Mouse (Mus musculus) MEL (cell line): ENCODE data around the gene Gm20388. TPM values are rescaled to one million over a fixed set of nuclear protein-coding genes. Genes with fewer than 3 reads are reported as not detected.

Experiments used
- DNase-seq: peaks from one replicate; pipeline ENCODE4 v3.0.0; 2011; ENCODE audit warnings: low read depth, low spot score
- H3K27ac ChIP-seq: 2 replicates; pipeline ENCODE4 v1.5.1; 2012; ENCODE audit warnings: low read depth, mild to moderate bottlenecking, control low read depth, low read length, moderate library complexity; ENCODE audit not compliant: control insufficient read depth
- H3K27me3 ChIP-seq, 2 experiments: fragments of 150-350 bp in 1 of 2; sonication (generic) in 1 of 2; 2 replicates each; pipeline ENCODE4 v1.6.1; 2012; ENCODE audit warnings: low read length in 2 of 2, mild to moderate bottlenecking in 2 of 2, improper control_type of control experiment in 1 of 2, moderate library complexity in 1 of 2; ENCODE audit not compliant: insufficient read depth in 2 of 2, control insufficient read depth in 1 of 2
- H3K36me3 ChIP-seq, 2 experiments: 2 replicates each; pipeline ENCODE4 v1.6.1; 2012 to 2014; ENCODE audit warnings: low read length in 2 of 2, improper control_type of control experiment in 1 of 2, inconsistent platforms in 1 of 2, mild to moderate bottlenecking in 1 of 2; ENCODE audit not compliant: insufficient read depth in 2 of 2, control insufficient read depth in 1 of 2
- H3K4me1 ChIP-seq, 2 experiments: fragments of 150-350 bp in 1 of 2; sonication (generic) in 1 of 2; 2 replicates each; pipeline ENCODE4 v1.6.1; 2012; ENCODE audit warnings: low read length in 2 of 2, improper control_type of control experiment in 1 of 2, mild to moderate bottlenecking in 1 of 2; ENCODE audit not compliant: insufficient read depth in 2 of 2, control insufficient read depth in 1 of 2
- H3K4me3 ChIP-seq, 2 experiments: fragments of 150-350 bp in 1 of 2; sonication (generic) in 1 of 2; 2 replicates each; pipeline ENCODE4 v1.5.1; 2012; ENCODE audit warnings: low read depth in 2 of 2, low read length in 2 of 2, mild to moderate bottlenecking in 2 of 2, moderate library complexity in 2 of 2, control low read depth in 1 of 2, improper control_type of control experiment in 1 of 2; ENCODE audit not compliant: control insufficient read depth in 1 of 2, insufficient read depth in 1 of 2
- H3K79me2 ChIP-seq: 2 replicates; pipeline ENCODE4 v1.6.1; 2012; ENCODE audit warnings: mild to moderate bottlenecking, low read length, moderate library complexity; ENCODE audit not compliant: control insufficient read depth, poor library complexity, insufficient read depth
- H3K9ac ChIP-seq: 2 replicates; pipeline ENCODE4 v1.6.1; 2012; ENCODE audit warnings: low read depth, mild to moderate bottlenecking, control low read depth, low read length, moderate library complexity; ENCODE audit not compliant: control insufficient read depth, poor library complexity, severe bottlenecking
- H3K9me3 ChIP-seq: fragments of 150-350 bp; sonication (generic); replicated peaks from 2 replicates; pipeline ENCODE4 v1.6.1; 2012; ENCODE audit warnings: mild to moderate bottlenecking, low read length, improper control_type of control experiment, moderate library complexity; ENCODE audit not compliant: insufficient read depth
- BHLHE40 ChIP-seq: IDR thresholded peaks from 2 replicates; pipeline ENCODE4 v1.6.1; 2012; ENCODE audit warnings: low read depth, mild to moderate bottlenecking, inconsistent platforms, low read length, improper control_type of control experiment, borderline replicate concordance
- CHD1 ChIP-seq: IDR thresholded peaks from 2 replicates; pipeline ENCODE4 v1.6.1; 2012; ENCODE audit warnings: low read depth, mild to moderate bottlenecking, inconsistent platforms, low read length, improper control_type of control experiment
- CHD2 ChIP-seq: IDR thresholded peaks from 2 replicates; pipeline ENCODE4 v1.6.1; 2011; ENCODE audit warnings: low read length, improper control_type of control experiment
- E2F4 ChIP-seq: IDR thresholded peaks from 2 replicates; pipeline ENCODE4 v1.6.1; 2011; ENCODE audit warnings: low read depth, low read length, improper control_type of control experiment, borderline replicate concordance
- ELF1 ChIP-seq: IDR thresholded peaks from 2 replicates; pipeline ENCODE4 v1.6.1; 2014; ENCODE audit warnings: low read depth, mild to moderate bottlenecking, inconsistent platforms, low read length, improper control_type of control experiment, moderate library complexity
- ETS1 ChIP-seq: IDR thresholded peaks from 2 replicates; pipeline ENCODE4 v1.6.1; 2012; ENCODE audit warnings: low read depth, mild to moderate bottlenecking, inconsistent platforms, low read length, improper control_type of control experiment, moderate library complexity
- GATA1 ChIP-seq: IDR thresholded peaks from 2 replicates; pipeline ENCODE4 v1.6.1; 2011; ENCODE audit warnings: low read depth, low read length, improper control_type of control experiment
- HCFC1 ChIP-seq: IDR thresholded peaks from 2 replicates; pipeline ENCODE4 v1.6.1; 2012; ENCODE audit warnings: low read depth, mild to moderate bottlenecking, inconsistent platforms, low read length, improper control_type of control experiment, moderate library complexity
- KAT2A ChIP-seq: conservative IDR thresholded peaks from 2 replicates; pipeline ENCODE4 v1.6.1; 2012; ENCODE audit warnings: low read depth, low read length, improper control_type of control experiment, inconsistent platforms
- MAFK ChIP-seq: IDR thresholded peaks from 2 replicates; pipeline ENCODE4 v1.6.1; 2011; ENCODE audit warnings: low read depth, mild to moderate bottlenecking, low read length, improper control_type of control experiment, borderline replicate concordance
- MXI1 ChIP-seq: IDR thresholded peaks from 2 replicates; pipeline ENCODE4 v1.6.1; 2011; ENCODE audit warnings: mild to moderate bottlenecking, low read depth, low read length, improper control_type of control experiment
- MYB ChIP-seq: IDR thresholded peaks from 2 replicates; pipeline ENCODE4 v1.6.1; 2011; ENCODE audit warnings: mild to moderate bottlenecking, low read depth, low read length, improper control_type of control experiment
- MYC ChIP-seq: IDR thresholded peaks from 2 replicates; pipeline ENCODE4 v1.6.1; 2011; ENCODE audit warnings: low read depth, mild to moderate bottlenecking, low read length, improper control_type of control experiment, moderate library complexity
- NRF1 ChIP-seq: IDR thresholded peaks from 2 replicates; pipeline ENCODE4 v1.6.1; 2014; ENCODE audit warnings: low read depth, mild to moderate bottlenecking, inconsistent platforms, low read length, improper control_type of control experiment, moderate library complexity; ENCODE audit not compliant: poor library complexity, insufficient read depth, severe bottlenecking
- POLR2A ChIP-seq, 2 experiments: IDR thresholded peaks; 2 replicates each; pipeline ENCODE4 v1.6.1; 2011 to 2012; ENCODE audit warnings: low read length in 2 of 2, mild to moderate bottlenecking in 2 of 2, control low read depth in 1 of 2, improper control_type of control experiment in 1 of 2, low read depth in 1 of 2, moderate library complexity in 1 of 2; ENCODE audit not compliant: control insufficient read depth in 1 of 2, insufficient read depth in 1 of 2, poor library complexity in 1 of 2
- POLR2AphosphoS5 ChIP-seq: IDR thresholded peaks from 2 replicates; pipeline ENCODE4 v1.6.1; 2012; ENCODE audit warnings: low read depth, borderline replicate concordance, mild to moderate bottlenecking, inconsistent platforms, low read length, moderate library complexity, mixed read lengths
- RAD21 ChIP-seq: IDR thresholded peaks from 2 replicates; pipeline ENCODE4 v1.6.1; 2011; ENCODE audit warnings: mild to moderate bottlenecking, low read depth, low read length, improper control_type of control experiment
- TAL1 ChIP-seq: IDR thresholded peaks from 2 replicates; pipeline ENCODE4 v1.6.1; 2012; ENCODE audit warnings: mild to moderate bottlenecking, inconsistent platforms, low read length, moderate library complexity, mixed read lengths
- UBTF ChIP-seq: IDR thresholded peaks from 2 replicates; pipeline ENCODE4 v1.6.1; 2012; ENCODE audit warnings: low read depth, mild to moderate bottlenecking, inconsistent platforms, low read length, improper control_type of control experiment, moderate library complexity, borderline replicate concordance; ENCODE audit not compliant: insufficient read depth
- ZKSCAN1 ChIP-seq: IDR thresholded peaks from 2 replicates; pipeline ENCODE4 v1.6.1; 2012; ENCODE audit warnings: low read depth, mild to moderate bottlenecking, inconsistent platforms, low read length, improper control_type of control experiment, moderate library complexity
- ZNF384 ChIP-seq: IDR thresholded peaks from 2 replicates; pipeline ENCODE4 v1.6.1; 2012; ENCODE audit warnings: low read depth, mild to moderate bottlenecking, inconsistent platforms, low read length, improper control_type of control experiment
- polyA plus RNA-seq, 2 experiments: library from polyadenylated mRNA; stranded (reverse) in 1 of 2; unstranded in 1 of 2; fragments of >175 nt in 1 of 2; fragments of >200 nt in 1 of 2; gene quantifications; 2 replicates each; pipeline versions ENCODE4 v1.2.1 to v1.2.4; 2012; ENCODE audit warnings: low replicate concordance in 2 of 2, low read depth in 1 of 2; ENCODE audit not compliant: insufficient read length in 2 of 2, insufficient read depth in 1 of 2, missing spikeins in 1 of 2
- total RNA-seq: library from RNA; depleted of rRNA; stranded (reverse); fragments of 300-350 nt; gene quantifications from 2 replicates; pipeline ENCODE4 v1.2.3, GENCODE M21; 2012

The Gm20388 gene
- total and polyA plus RNA-seq, 3 experiments, result 11.1 to 17.8 TPM; not detected in 1

DNA sequence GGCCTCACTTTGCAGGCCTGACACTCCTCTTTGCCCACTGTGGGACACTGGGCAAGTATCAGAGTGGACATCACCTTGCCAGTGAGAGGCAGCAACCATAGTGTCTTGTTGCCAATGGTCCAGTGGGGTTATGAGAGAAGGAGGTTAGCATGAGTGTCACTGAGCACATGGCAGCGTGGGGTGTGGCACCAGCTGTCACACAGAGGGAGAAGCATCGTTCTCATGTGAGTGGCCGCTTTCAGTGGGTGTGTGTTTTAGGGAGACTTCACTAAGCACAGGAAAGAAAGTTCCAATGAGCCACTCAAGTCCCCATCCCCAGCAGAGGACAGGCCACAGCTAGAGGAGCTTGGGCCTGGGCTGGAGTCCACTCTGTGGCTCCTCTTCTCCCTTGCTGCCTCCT is 144.2 kb downstream of the Gm20388 start:
- H3K27ac ChIP-seq, result no peak overlapping the region
- H3K27me3 ChIP-seq, result no peaks in the 10 kb centered on the region
- H3K36me3 ChIP-seq, result no peaks in the 10 kb centered on the region
- H3K4me3 ChIP-seq, result no peak overlapping the region
- no peak for TF ChIP-seq TAL1
- no peak for TF ChIP-seq MYB
- no peak for TF ChIP-seq UBTF
- TF ChIP-seq MYC, result no peak
- no peak for TF ChIP-seq RAD21
- no peak for TF ChIP-seq ETS1
- TF ChIP-seq KAT2A, result no peak
- no peak for TF ChIP-seq MAFK
- no peak for TF ChIP-seq ELF1
- no peak for TF ChIP-seq GATA1
- TF ChIP-seq BHLHE40, result no peak
- TF ChIP-seq HCFC1, result no peak
- no peak for TF ChIP-seq POLR2A (IDR thresholded peaks at IDR 0.05; ENCODE audit: control insufficient read depth in 1 of 2, insufficient read depth in 1 of 2, low read depth in 1 of 2, low read length in 2 of 2, poor library complexity in 1 of 2)
- TF ChIP-seq MXI1, result no peak
- TF ChIP-seq CHD2, result no peak
- no peak for TF ChIP-seq ZKSCAN1
- TF ChIP-seq CHD1, result no peak
- no peak for TF ChIP-seq POLR2AphosphoS5
- no peak for TF ChIP-seq NRF1
- no peak for TF ChIP-seq ZNF384
- H3K4me1 ChIP-seq, result no peaks in the 10 kb centered on the region
- no peak for DNase-seq
- H3K9me3 ChIP-seq, result no peaks in the 10 kb centered on the region
- no peak overlapping the region for H3K9ac ChIP-seq
- no peaks in the 10 kb centered on the region for H3K79me2 ChIP-seq

DNA sequence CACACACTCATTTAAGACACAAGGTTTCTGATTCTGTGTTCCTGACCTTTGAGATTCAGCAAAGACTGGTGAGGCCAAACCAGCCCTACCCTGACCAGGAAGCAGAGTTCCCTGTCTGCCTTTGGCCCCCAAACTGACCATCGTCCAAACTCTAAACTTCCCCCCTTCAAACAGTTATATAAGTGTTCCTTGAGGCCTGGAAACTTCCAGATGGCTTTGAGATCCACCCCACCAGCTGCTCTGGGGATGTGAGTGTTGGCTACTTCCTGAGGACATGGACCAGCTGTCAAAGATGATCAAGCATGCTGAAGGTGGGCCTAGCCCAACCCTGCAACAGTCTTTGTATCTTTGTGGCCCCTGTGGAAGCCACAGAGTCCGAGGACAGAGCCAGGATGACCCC is 146.4 kb downstream of the Gm20388 start:
- Histone ChIP-seq H3K9me3 (no peaks in the 10 kb centered on the region), H3K27me3 (no peaks in the 10 kb centered on the region)
- TF ChIP-seq E2F4, result no peak
- TF ChIP-seq MYB, result no peak
- no peak for TF ChIP-seq POLR2A (IDR thresholded peaks at IDR 0.05; ENCODE audit: control insufficient read depth in 1 of 2, insufficient read depth in 1 of 2, low read depth in 1 of 2, low read length in 2 of 2, poor library complexity in 1 of 2)
- TF ChIP-seq UBTF, result no peak

More for the DNA sequence above, 146.4 kb downstream of the Gm20388 start:
- Histone ChIP-seq H3K79me2 (no peaks in the 10 kb centered on the region), H3K27ac (no peak overlapping the region), H3K9ac (no peak overlapping the region), H3K4me3 (no peak overlapping the region), H3K36me3 (no peaks in the 10 kb centered on the region), H3K4me1 (no peaks in the 10 kb centered on the region)
- DNase-seq, result no peak
